Mouse (Mus musculus) left cerebral cortex, postnatal 36 days (tissue): ENCODE data around the gene Lamtor1. TPM values are rescaled to one million over a fixed set of nuclear protein-coding genes. Genes with fewer than 3 reads are reported as not detected.

ENCODE experiments used
- microRNA-seq: library from miRNA; unstranded; fragments of <30 nt; microRNA quantifications from one replicate; pipeline ENCODE4 v1.2.0, GENCODE M21; 2022
- total RNA-seq, 2 experiments: library from RNA; stranded (reverse); gene quantifications; 2 replicates each; pipeline ENCODE4 v1.2.3; 2021

Gene Lamtor1
- total RNA-seq, 2 experiments from 2014 or later, result 98.0 to 105 TPM

Small RNAs within 50 kb of the gene (microRNA-seq; reads per million reads assigned to microRNA genes)
- not detected for gene Gm22655

Other genes starting within 250 kb of the Lamtor1 start
- gene Clpb, start 242.3 kb upstream of the Lamtor1 start, total RNA-seq, result 10 to 100 TPM; 55.2 to 60.3 TPM
- gene Phox2a, start 87.6 kb upstream of the Lamtor1 start, total RNA-seq, result not detected
- gene Inppl1, start 67.7 kb upstream of the Lamtor1 start, total RNA-seq, result 10 to 100 TPM; 33.2 to 37.5 TPM
- gene Folr2, start 48.7 kb upstream of the Lamtor1 start, total RNA-seq, result under 1 TPM in 1 of 2 experiments, not detected in 1; 0.39 TPM
- gene Anapc15, start 42.2 kb upstream of the Lamtor1 start, total RNA-seq, result 10 to 100 TPM; 31.0 to 31.7 TPM
- 1 to 10 TPM; 1.0 to 1.2 TPM for gene Folr1, start 35.1 kb upstream of the Lamtor1 start, total RNA-seq
- under 1 TPM in 1 of 2 experiments, not detected in 1; 0.18 TPM for gene Tomt, start 455 bp downstream of the Lamtor1 start, total RNA-seq
- 1 to 10 TPM; 5.2 to 5.3 TPM for gene Lrrc51, start 28.0 kb downstream of the Lamtor1 start, total RNA-seq
- 100 to 1,000 TPM in 1 of 2 experiments, 10 to 100 TPM in 1; 79.2 to 102 TPM for gene Numa1, start 28.2 kb downstream of the Lamtor1 start, total RNA-seq
- gene Il18bp, start 112.8 kb downstream of the Lamtor1 start, total RNA-seq, result 10 to 100 TPM in 1 of 2 experiments, 1 to 10 TPM in 1; 3.7 to 10.6 TPM
- gene Rnf121, start 159.6 kb downstream of the Lamtor1 start, total RNA-seq, result 10 to 100 TPM; 40.2 to 48.5 TPM
- gene Xndc1, start 159.6 kb downstream of the Lamtor1 start, total RNA-seq, result 10 to 100 TPM; 19.9 to 32.1 TPM
- gene Xntrpc, start 159.8 kb downstream of the Lamtor1 start, total RNA-seq, result 1 to 10 TPM; 1.2 TPM
- 1 to 10 TPM in 1 of 2 experiments, under 1 TPM in 1; 0.27 to 2.3 TPM for gene Trpc2, start 177.2 kb downstream of the Lamtor1 start, total RNA-seq
- gene Art1, start 195.8 kb downstream of the Lamtor1 start, total RNA-seq, result not detected
- gene Art5, start 203.6 kb downstream of the Lamtor1 start, total RNA-seq, result not detected
- gene Chrna10, start 210.9 kb downstream of the Lamtor1 start, total RNA-seq, result under 1 TPM; 0.45 to 0.52 TPM